Mouse (Mus musculus) cerebellum, adult 18-20 months (tissue): ENCODE data around the gene Olfr668.
"Not testable (repeated sequence)": the region's sequence is repeated elsewhere in the genome, so short reads cannot be mapped to it uniquely, and the experiment has no call there.

Experiments used
- DNase-seq, 2 experiments: peaks; one replicate each; pipeline ENCODE4 v3.0.0; 2021

Olfr668 gene

DNA sequence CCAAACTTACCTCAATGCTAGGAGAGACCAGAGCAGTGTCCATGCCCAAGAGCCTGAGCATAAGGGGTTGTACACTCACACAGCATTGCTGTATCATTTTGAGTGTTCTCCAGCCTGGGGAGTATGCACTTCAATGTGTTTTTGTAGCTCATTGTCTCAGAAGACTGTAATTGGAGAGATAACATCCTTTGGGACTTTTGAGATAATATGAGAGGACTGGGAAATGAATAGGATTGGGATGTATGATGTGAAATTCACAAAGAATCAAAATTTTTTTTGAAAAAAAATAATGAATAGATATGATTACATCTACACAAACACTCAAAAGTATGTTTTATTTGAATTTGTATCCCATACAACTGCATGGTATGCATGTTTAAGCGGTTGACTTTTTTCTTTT is at the start of gene Olfr668:
Gene Olfr668 (minus strand): TSS at position 101 of the 400 bp plus-strand sequence.
- no peak for DNase-seq

DNA sequence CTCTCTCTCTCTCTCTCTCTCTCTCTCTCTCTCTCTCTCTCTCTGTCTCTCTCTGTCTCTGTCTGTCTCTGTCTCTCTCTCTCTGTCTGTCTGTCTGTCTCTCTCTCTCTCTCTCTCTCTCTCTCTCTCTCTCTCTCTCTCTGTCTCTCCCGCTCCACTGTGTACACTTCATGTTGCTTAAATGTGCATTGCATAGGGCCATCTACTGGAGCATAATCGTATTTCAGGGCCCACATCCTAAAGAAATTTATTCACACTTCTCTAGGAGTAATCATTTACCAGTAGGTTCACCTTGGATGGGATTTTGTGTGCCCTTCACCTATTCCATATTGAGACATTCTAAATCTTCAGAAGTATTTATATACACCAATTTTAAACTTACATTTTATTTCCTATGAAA is 44.6 kb upstream of the Olfr668 start:
- not testable (repeated sequence) for DNase-seq

DNA sequence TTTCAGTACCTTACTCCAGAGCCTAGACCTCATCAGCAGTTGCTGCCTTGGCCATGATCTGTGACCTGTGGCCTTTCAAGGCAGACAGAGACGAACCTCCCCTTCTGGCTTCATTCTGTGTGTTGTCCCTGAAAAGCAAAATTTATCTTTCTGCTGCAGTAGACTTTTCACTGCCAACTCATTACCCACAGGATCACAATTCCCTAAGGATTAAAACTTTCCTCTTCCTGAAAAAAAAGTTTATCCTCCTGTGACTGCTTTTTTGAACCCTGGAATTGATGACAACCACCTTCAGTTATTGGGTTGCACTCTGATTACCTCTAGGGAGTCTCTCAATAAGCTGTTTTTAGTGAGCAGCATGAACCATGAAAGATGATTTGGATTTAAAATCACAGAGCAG is 34.7 kb upstream of the Olfr668 start, which contains the start of gene Olfr670:
Gene Olfr670 (minus strand): TSS at position 101 of the 400 bp plus-strand sequence.
- no peak for DNase-seq

DNA sequence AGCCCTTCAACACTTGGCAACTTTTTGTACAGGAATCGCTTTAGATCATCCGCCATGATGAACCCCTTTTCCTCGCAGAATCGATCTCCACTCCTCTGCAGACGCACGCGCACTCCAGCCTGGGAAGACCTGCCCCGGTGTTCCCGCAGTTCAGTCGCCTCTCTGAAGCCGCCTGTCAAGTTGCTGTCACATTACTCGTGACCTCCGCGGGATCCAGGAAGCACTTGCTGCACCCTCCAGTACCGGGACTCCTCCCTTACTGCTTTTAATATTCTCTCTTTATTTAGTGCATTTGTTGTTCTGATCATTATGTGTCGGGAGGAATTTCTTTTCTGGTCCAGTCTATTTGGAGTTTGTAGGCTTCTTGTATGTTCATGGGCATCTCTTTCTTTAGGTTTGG is 22.4 kb upstream of the Olfr668 start:
- not testable (repeated sequence) for DNase-seq

DNA sequence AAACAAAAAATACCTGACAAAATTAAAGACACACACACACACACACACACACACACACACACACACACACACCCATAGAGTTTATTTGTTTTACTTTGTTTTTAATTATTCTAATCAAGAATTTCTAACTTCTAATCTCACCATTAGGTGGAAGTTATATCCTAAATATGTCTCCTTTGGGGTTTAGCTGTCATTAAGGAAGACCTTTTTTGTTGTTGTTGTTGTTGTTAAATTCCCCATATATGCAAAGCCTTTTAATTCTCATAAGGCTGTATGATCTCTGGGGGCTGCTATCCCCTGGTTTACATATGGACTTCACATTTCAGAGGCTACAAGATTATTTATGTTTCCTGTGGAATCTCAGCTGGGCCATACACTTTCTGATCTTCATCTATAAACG is 6.1 kb upstream of the Olfr668 start, which contains the start of gene Olfr669:
Gene Olfr669 (plus strand): TSS at position 301 of the 400 bp plus-strand sequence.
- no peak for DNase-seq

DNA sequence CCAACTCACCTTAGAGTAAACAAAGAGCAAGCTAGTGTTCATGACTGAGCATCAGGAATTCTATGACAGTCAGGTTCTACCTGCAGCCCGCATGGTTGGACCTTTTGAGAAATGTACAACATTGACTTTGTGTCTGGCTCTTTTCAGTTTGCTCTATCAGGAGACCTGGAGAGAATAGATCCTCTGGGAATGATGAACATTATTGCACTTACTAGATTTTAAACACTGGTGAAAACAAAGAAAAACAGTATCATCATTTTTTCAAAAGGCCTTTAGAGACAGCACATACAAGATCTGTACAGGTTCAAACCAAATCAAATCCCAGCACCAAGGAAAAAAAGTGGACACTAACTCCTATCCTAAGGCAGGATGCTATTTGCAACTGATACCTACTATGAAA is 6.5 kb downstream of the Olfr668 start, which contains the start of gene Olfr667:
Gene Olfr667 (minus strand): TSS at position 101 of the 400 bp plus-strand sequence.
- no peak for DNase-seq

DNA sequence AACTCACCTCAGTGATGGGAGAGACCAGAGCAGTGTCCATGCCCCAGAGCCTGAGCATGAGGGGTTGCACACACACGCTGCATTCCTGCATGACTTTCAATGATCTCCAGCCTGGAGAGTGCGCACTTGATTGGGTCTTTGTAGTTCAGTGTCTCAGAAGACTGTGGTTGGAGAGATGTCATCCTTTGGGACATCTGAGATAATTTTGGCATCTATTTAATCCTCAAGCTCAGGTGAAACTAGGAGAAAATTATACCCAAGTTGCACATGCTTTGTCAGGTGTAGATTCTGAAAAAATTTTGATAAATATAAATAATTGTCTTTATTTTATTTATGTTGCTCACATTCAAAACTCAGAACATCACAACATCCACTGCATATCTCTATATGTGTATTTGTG is 32.0 kb downstream of the Olfr668 start, which contains the start of gene Olfr666:
Gene Olfr666 (minus strand): TSS at position 101 of the 400 bp plus-strand sequence.
- DNase-seq, result no peak

DNA sequence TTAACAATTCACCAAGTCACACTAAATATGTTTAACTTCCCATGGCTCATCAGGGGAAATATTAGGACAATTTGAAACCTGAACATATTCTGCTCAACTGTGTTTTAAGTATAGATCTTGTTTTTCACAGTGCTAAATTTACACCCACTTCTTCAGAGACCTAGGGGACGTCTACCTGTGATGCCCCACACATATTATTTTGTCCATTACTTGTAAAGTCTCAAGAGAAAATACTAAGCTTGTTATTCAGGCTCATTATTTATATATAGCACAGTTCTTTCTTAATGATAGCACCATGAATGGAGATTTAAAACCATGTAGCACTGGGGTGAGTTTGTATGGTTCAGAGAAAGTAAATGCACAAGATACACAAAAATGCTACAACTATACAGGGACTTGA is 50.1 kb downstream of the Olfr668 start, which contains the start of gene Olfr665:
Gene Olfr665 (plus strand): TSS at position 301 of the 400 bp plus-strand sequence.
- DNase-seq, result no peak
